Mouse (Mus musculus) ES-Bruce4 (cell line): Measurements from ENCODE around the gene Lrrc74b. TPM values are rescaled to one million over a fixed set of nuclear protein-coding genes. Genes with fewer than 3 reads are reported as not detected.

ENCODE experiments used
- H3K27ac ChIP-seq: 2 replicates; pipeline ENCODE4 v1.5.1; 2012; ENCODE audit warnings: low read length, inconsistent platforms; ENCODE audit not compliant: insufficient read depth
- H3K27me3 ChIP-seq: 2 replicates; pipeline ENCODE4 v1.6.1; 2012; ENCODE audit warnings: mild to moderate bottlenecking, low read length, inconsistent platforms; ENCODE audit not compliant: control insufficient read depth, poor library complexity, insufficient read depth, severe bottlenecking
- H3K36me3 ChIP-seq: 2 replicates; pipeline ENCODE4 v1.6.1; 2012; ENCODE audit warnings: inconsistent platforms, mild to moderate bottlenecking, low read length, moderate library complexity; ENCODE audit not compliant: control insufficient read depth, poor library complexity, insufficient read depth, severe bottlenecking
- H3K4me1 ChIP-seq: one replicate; pipeline ENCODE4 v1.8.1; 2011; ENCODE audit warnings: low read length; ENCODE audit not compliant: control insufficient read depth, insufficient read depth
- H3K4me3 ChIP-seq: 2 replicates; pipeline ENCODE4 v1.5.1; 2011; ENCODE audit warnings: low read depth, mild to moderate bottlenecking, low read length
- H3K9ac ChIP-seq: 2 replicates; pipeline ENCODE4 v1.6.1; 2012; ENCODE audit warnings: low read depth, mild to moderate bottlenecking, inconsistent platforms; ENCODE audit not compliant: poor library complexity, severe bottlenecking
- H3K9me3 ChIP-seq: replicated peaks from 2 replicates; pipeline ENCODE4 v1.6.1; 2012; ENCODE audit warnings: mild to moderate bottlenecking, low read length, inconsistent platforms; ENCODE audit not compliant: control insufficient read depth, poor library complexity, insufficient read depth, severe bottlenecking
- CTCF ChIP-seq: IDR thresholded peaks from one replicate; pipeline ENCODE4 v1.8.1; 2011; ENCODE audit warnings: low read depth, low read length
- EP300 ChIP-seq: IDR thresholded peaks from 2 replicates; pipeline ENCODE4 v1.6.1; 2011; ENCODE audit warnings: low read depth, low read length; ENCODE audit not compliant: insufficient read depth
- POLR2A ChIP-seq: IDR thresholded peaks from one replicate; pipeline ENCODE4 v1.8.1; 2011; ENCODE audit warnings: low read length; ENCODE audit not compliant: insufficient read depth
- polyA plus RNA-seq: library from polyadenylated mRNA; stranded (reverse); fragments of >200 nt; gene quantifications from 2 replicates; pipeline ENCODE4 v1.2.4, GENCODE M21; 2011; ENCODE audit warnings: low read depth; ENCODE audit not compliant: missing spikeins, insufficient read depth, insufficient read length

Lrrc74b gene
- polyA plus RNA-seq, 1 experiment: 1.8 TPM

- H3K27me3 ChIP-seq: no peaks in the 10 kb centered on the region
- H3K9ac ChIP-seq: no peak overlapping the region
- H3K9me3 ChIP-seq: no peaks in the 10 kb centered on the region
- H3K36me3 ChIP-seq: no peaks in the 10 kb centered on the region; the same call in 1 of the 2 replicates
- TF ChIP-seq POLR2A (no peak), EP300 (no peak), CTCF (no peak)
- H3K4me3 ChIP-seq: no peak overlapping the region
- H3K27ac ChIP-seq: peak overlapping the region; percentile 26; the same call in 1 of the 2 replicates
- H3K4me1 ChIP-seq: peaks cover 3% of the 10 kb centered on the region
Measured at GRCm38 (mm10) chr16:17532676-17533329, 28.2 kb downstream of the Lrrc74b start.

- Histone ChIP-seq H3K9me3 (no peaks in the 10 kb centered on the region), H3K27me3 (no peaks in the 10 kb centered on the region), H3K4me1 (peaks cover 3% of the 10 kb centered on the region), H3K4me3 (no peak overlapping the region), H3K36me3 (no peaks in the 10 kb centered on the region; the same call in 1 of the 2 replicates), H3K27ac (peak overlapping the region; percentile 26; the same call in 1 of the 2 replicates), H3K9ac (peak overlapping the region; percentile 69; the same call in 1 of the 2 replicates)
- TF ChIP-seq EP300 (no peak), CTCF (peak; percentile 49), POLR2A (no peak)
Measured at GRCm38 (mm10) chr16:17532271-17532670, 28.8 kb downstream of the Lrrc74b start.

- TF ChIP-seq EP300 (peak; percentile 42; the same call in 1 of the 2 replicates), POLR2A (peak; percentile 75), CTCF (no peak)
- no peaks in the 10 kb centered on the region for H3K9me3 ChIP-seq
- peak within 1 kb of the TSS; percentile 69 for H3K9ac ChIP-seq
- H3K4me3 ChIP-seq: peak within 1 kb of the TSS; percentile 95
- H3K27ac ChIP-seq: peak within 1 kb of the TSS; percentile 35
- no peaks in the 10 kb centered on the region for H3K27me3 ChIP-seq
- H3K4me1 ChIP-seq: peaks cover 3% of the 10 kb centered on the region
- H3K36me3 ChIP-seq: no peaks in the 10 kb centered on the region; the same call in 1 of the 2 replicates
Measured at GRCm38 (mm10) chr16:17530640-17531288, 30.3 kb downstream of the Lrrc74b start, which contains the start of gene Thap7. Thap7 (minus strand) TSS chr16:17531136.

GRCm38 (mm10) chr16:17529981-17530586 lies 31.0 kb downstream of the Lrrc74b start:
- Histone ChIP-seq H3K9me3 (no peaks in the 10 kb centered on the region), H3K4me1 (peaks cover 3% of the 10 kb centered on the region), H3K4me3 (peak overlapping the region; percentile 95), H3K9ac (peak overlapping the region; percentile 69), H3K36me3 (no peaks in the 10 kb centered on the region; the same call in 1 of the 2 replicates), H3K27me3 (no peaks in the 10 kb centered on the region), H3K27ac (no peak overlapping the region)
- TF ChIP-seq POLR2A (no peak), EP300 (no peak), CTCF (no peak)

GRCm38 (mm10) chr16:17528276-17528675 lies 32.8 kb downstream of the Lrrc74b start:
- no peaks in the 10 kb centered on the region for H3K9me3 ChIP-seq
- no peaks in the 10 kb centered on the region for H3K27me3 ChIP-seq
- no peaks in the 10 kb centered on the region; the same call in 1 of the 2 replicates for H3K36me3 ChIP-seq
- no peak for TF ChIP-seq EP300
- no peak for TF ChIP-seq POLR2A
- TF ChIP-seq CTCF: no peak
- peaks cover 3% of the 10 kb centered on the region for H3K4me1 ChIP-seq
- H3K27ac ChIP-seq: no peak overlapping the region
- H3K9ac ChIP-seq: no peak overlapping the region
- H3K4me3 ChIP-seq: peak overlapping the region; percentile 9; the same call in 1 of the 2 replicates
